Mouse (Mus musculus): Measurements from ENCODE around the gene Ubqln4. TPM values are rescaled to one million over a fixed set of nuclear protein-coding genes. Genes with fewer than 3 reads are reported as not detected.

The Ubqln4 gene
- polyA plus RNA-seq, 1 experiment, result 55.3 TPM

DNA sequence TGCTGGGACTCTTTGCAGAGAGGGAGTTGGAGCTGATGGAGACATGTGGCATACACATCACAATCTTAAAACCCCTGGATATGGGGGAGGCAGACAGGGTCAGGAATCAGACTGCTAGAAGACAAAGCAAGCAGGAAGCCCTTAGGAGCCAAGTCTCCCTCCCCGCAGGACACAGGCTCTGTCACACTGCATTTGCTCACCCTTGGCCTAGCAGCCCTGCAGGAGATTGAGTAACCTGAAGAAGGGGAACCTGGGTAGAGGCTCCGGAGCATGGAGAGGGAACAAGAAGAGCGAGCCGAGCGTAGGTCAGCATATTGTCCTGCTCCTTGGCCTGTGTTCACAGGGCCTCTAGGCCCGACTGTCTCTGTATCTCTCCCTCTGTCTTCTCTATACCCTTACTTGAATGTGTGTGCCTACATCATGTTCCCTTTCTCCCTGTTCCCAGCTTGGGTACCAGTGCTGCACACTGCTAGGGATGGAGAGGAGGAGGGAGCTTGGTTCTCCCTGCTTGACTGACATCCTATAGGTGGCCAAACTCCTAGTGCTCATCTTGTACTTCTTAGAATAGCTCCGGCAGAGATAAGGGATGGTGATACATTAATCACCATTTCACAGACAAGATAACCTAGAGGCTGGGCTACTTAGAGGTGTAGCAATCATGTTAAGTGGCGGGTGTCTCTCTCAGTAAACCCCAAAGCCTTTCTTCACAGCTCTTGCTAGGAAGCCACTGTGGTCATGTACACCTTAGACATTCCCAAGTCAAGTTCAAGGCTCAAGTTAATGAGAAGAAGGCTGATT is 64.7 kb downstream of the Ubqln4 start:
- H3K27me3 ChIP-seq (ENCODE audit: control insufficient read depth, insufficient read depth, low read length), result no peaks in the 10 kb centered on the region
- H3K4me3 ChIP-seq (ENCODE audit: control insufficient read depth, low read depth, low read length), result no peak overlapping the region
- TF ChIP-seq CTCF (IDR thresholded peaks at IDR 0.05; ENCODE audit: control insufficient read depth, insufficient read depth, insufficient replicate concordance, low read depth, low read length) (no peak), POLR2A (IDR thresholded peaks at IDR 0.05; ENCODE audit: control insufficient read depth, low read depth, low read length) (no peak)
- no peaks in the 10 kb centered on the region for H3K36me3 ChIP-seq (ENCODE audit: control insufficient read depth, insufficient read depth, low read length)
- peaks cover 9% of the 10 kb centered on the region for H3K4me1 ChIP-seq (ENCODE audit: control insufficient read depth, insufficient read depth, low read length)
- H3K27ac ChIP-seq (ENCODE audit: control insufficient read depth, insufficient read depth, low read depth, low read length), result no peak overlapping the region

Other genes with a start within 250 kb of the Ubqln4 start
- gene Glmp, start 228.7 kb upstream of the Ubqln4 start, polyA plus RNA-seq (2012; rRNA removed), result 21.7 and 22.5 TPM in 2 replicates
- 9.5 TPM in 2 replicates for gene Tmem79, start 217.6 kb upstream of the Ubqln4 start, polyA plus RNA-seq (2012; rRNA removed)
- 105 and 112 TPM in 2 replicates for gene Smg5, start 217.5 kb upstream of the Ubqln4 start, polyA plus RNA-seq (2012; rRNA removed)
- 6.2 and 6.4 TPM in 2 replicates for gene Paqr6, start 189.2 kb upstream of the Ubqln4 start, polyA plus RNA-seq (2012; rRNA removed)
- gene Bglap3, start 181.0 kb upstream of the Ubqln4 start, polyA plus RNA-seq (2012; rRNA removed), result 1.7 TPM in 1 of 2 replicates, not detected in the other
- gene Bglap2, start 175.1 kb upstream of the Ubqln4 start, polyA plus RNA-seq (2012; rRNA removed), result 0.31 and 0.42 TPM in 2 replicates
- gene Bglap, start 169.3 kb upstream of the Ubqln4 start, polyA plus RNA-seq (2012; rRNA removed), result not detected in 2 replicates
- gene Pmf1, start 143.4 kb upstream of the Ubqln4 start, polyA plus RNA-seq (2012; rRNA removed), result 27.5 and 27.9 TPM in 2 replicates
- 12.2 and 12.7 TPM in 2 replicates for gene Slc25a44, start 128.6 kb upstream of the Ubqln4 start, polyA plus RNA-seq (2012; rRNA removed)
- gene Sema4a, start 92.6 kb upstream of the Ubqln4 start, polyA plus RNA-seq (2012; rRNA removed), result 58.9 and 66.2 TPM in 2 replicates
- gene Lmna, start 43.8 kb upstream of the Ubqln4 start, polyA plus RNA-seq (2012; rRNA removed), result 14.4 and 16.7 TPM in 2 replicates
- gene Mex3a, start 21.4 kb upstream of the Ubqln4 start, polyA plus RNA-seq (2012; rRNA removed), result 1.4 and 1.5 TPM in 2 replicates
- 0.10 and 1.9 TPM in 2 replicates for gene Rab25, start 5.5 kb upstream of the Ubqln4 start, polyA plus RNA-seq (2012; rRNA removed)
- 46.9 and 53.9 TPM in 2 replicates for gene Lamtor2, start 684 bp upstream of the Ubqln4 start, polyA plus RNA-seq (2012; rRNA removed)
- gene Ssr2, start 22.1 kb downstream of the Ubqln4 start, polyA plus RNA-seq (2012; rRNA removed), result 128 and 161 TPM in 2 replicates
- gene Arhgef2, start 52.2 kb downstream of the Ubqln4 start, polyA plus RNA-seq (2012; rRNA removed), result 512 and 614 TPM in 2 replicates
- not detected in 2 replicates for gene Rxfp4, start 99.4 kb downstream of the Ubqln4 start, polyA plus RNA-seq (2012; rRNA removed)
- gene Khdc4, start 132.0 kb downstream of the Ubqln4 start, polyA plus RNA-seq (2012; rRNA removed), result 23.5 and 28.7 TPM in 2 replicates
- gene Rit1, start 163.1 kb downstream of the Ubqln4 start, polyA plus RNA-seq (2012; rRNA removed), result 30.5 and 31.0 TPM in 2 replicates
- gene Syt11, start 221.4 kb downstream of the Ubqln4 start, polyA plus RNA-seq (2012; rRNA removed), result 41.0 and 41.5 TPM in 2 replicates

All from testis, adult 2 months (tissue).